19 mouse cellular contexts compared by ENCODE assay signal in the genomic region with DNA sequence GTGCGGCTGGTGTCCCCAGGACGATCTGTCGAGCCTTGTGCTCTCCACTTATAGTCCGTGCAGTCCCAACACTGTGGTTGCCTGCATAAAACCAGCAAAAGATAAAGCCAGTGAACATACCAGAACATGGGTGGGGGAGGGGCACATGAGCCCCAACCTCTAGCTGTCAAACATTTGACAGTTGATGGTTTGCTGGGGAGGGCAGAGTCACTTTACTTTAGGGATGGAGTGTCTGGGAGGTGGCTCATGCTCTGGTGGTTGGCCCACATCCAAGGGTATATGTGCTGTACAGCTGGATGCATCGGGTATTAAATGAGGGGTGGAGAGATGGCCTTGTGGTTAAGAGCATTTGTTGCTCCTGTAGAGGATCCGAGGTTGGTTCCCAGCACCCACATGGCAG. TPM values are rescaled to one million over a fixed set of nuclear protein-coding genes. Genes with fewer than 3 reads are reported as not detected.
A peak's percentile ranks its signal among the peaks of the same experiment; 100 is the strongest.
DNase-seq lines count a peak whose midpoint lies in the region; ATAC-seq and TF ChIP-seq lines count a peak whose summit lies in the region.
"Had no signal": no experiment of that assay in that cellular context is flagged by ENCODE, and none has a peak within 500 bp of the region (broad histone marks: within the 10 kb centered on the region; RNA-seq: fewer than 3 reads in every experiment).

No protein-coding gene starts in this region.

- TF ChIP-seq CTCF in G1E (IDR thresholded peaks at IDR 0.05; ENCODE audit: low read depth, low read length): no peak

- H3K27me3 ChIP-seq in G1E (ENCODE audit: insufficient read depth, low read length): no peaks in the 10 kb centered on the region
- H3K27me3 ChIP-seq in liver, embryonic 16.5 days (ENCODE audit: control insufficient read depth, insufficient read depth, low read depth, low read length): no peaks in the 10 kb centered on the region
- H3K27me3 ChIP-seq: embryonic facial prominence, embryonic 12.5 days; forebrain, embryonic 15.5 days; hindbrain, embryonic 12.5 days had no signal

- ATAC-seq in G1E (ENCODE audit: extremely low read depth, insufficient number of reproducible peaks, low FRiP score, poor library complexity, severe bottlenecking): no peak
- ATAC-seq in common myeloid progenitor, adult 5-6 weeks (replicated peaks; ENCODE audit: low read depth, poor library complexity, severe bottlenecking): peak; percentile 49
- peak; percentile 22; the same call in 1 of the 2 replicates for ATAC-seq in liver, embryonic 16.5 days (ENCODE audit: low read depth)
- ATAC-seq: CD4-positive, CD25-positive, alpha-beta regulatory T cell, adult 4 months; forebrain, embryonic 15.5 days; hindbrain, embryonic 16.5 days had no signal

- no peak overlapping the region for H3K9ac ChIP-seq in liver, embryonic 16.5 days (ENCODE audit: low read depth, low read length)
- H3K9ac ChIP-seq: embryonic facial prominence, embryonic 12.5 days; forebrain, embryonic 15.5 days; hindbrain, embryonic 12.5 days had no signal

- H3K27ac ChIP-seq in liver, embryonic 16.5 days (ENCODE audit: low read length): no peak overlapping the region
- H3K27ac ChIP-seq: embryonic facial prominence, embryonic 12.5 days; forebrain, embryonic 15.5 days; heart, embryonic 10.5 days; hindbrain, embryonic 12.5 days had no signal

- DNase-seq in G1E (ENCODE audit: low spot score): peak; percentile 37
- DNase-seq in urinary bladder, postnatal 14 days (ENCODE audit: low spot score): no peak
- no peak for DNase-seq in cerebellum, postnatal 14 days
- no peak for DNase-seq in adrenal gland, postnatal 10 days
- DNase-seq: adrenal gland, adult 2 months; adrenal gland, postnatal 36 days; cerebellum, adult 2 months; cerebellum, postnatal 10 days; heart, adult 18-20 months; heart, postnatal 10 days; heart, postnatal 4 days had no signal

- H3K9me3 ChIP-seq in G1E (replicated peaks): no peaks in the 10 kb centered on the region
- H3K9me3 ChIP-seq in liver, embryonic 16.5 days (replicated peaks; ENCODE audit: control insufficient read depth, low read length): no peaks in the 10 kb centered on the region
- H3K9me3 ChIP-seq: embryonic facial prominence, embryonic 12.5 days; forebrain, embryonic 15.5 days; heart, embryonic 10.5 days; hindbrain, embryonic 12.5 days had no signal

- peaks cover 55% of the 10 kb centered on the region for H3K36me3 ChIP-seq in G1E (replicated peaks)
- H3K36me3 ChIP-seq in liver, embryonic 16.5 days (ENCODE audit: control insufficient read depth, insufficient read depth): no peaks in the 10 kb centered on the region
- H3K36me3 ChIP-seq: embryonic facial prominence, embryonic 12.5 days; forebrain, embryonic 15.5 days; heart, embryonic 10.5 days; hindbrain, embryonic 12.5 days had no signal

- peaks cover 67% of the 10 kb centered on the region for H3K4me1 ChIP-seq in G1E (ENCODE audit: insufficient read depth, low read depth, low read length)
- peaks cover 5% of the 10 kb centered on the region for H3K4me1 ChIP-seq in liver, embryonic 16.5 days (ENCODE audit: control insufficient read depth, low read depth, low read length)
- H3K4me1 ChIP-seq: embryonic facial prominence, embryonic 12.5 days; forebrain, embryonic 15.5 days; heart, embryonic 10.5 days; hindbrain, embryonic 12.5 days had no signal

- no peak overlapping the region for H3K4me2 ChIP-seq in liver, embryonic 16.5 days (ENCODE audit: low read depth, low read length)
- H3K4me2 ChIP-seq: embryonic facial prominence, embryonic 12.5 days; forebrain, embryonic 15.5 days; hindbrain, embryonic 12.5 days had no signal

- H3K4me3 ChIP-seq in G1E (ENCODE audit: low read depth, low read length): peak overlapping the region; percentile 62; the same call in 1 of the 2 replicates
- H3K4me3 ChIP-seq in liver, embryonic 16.5 days (ENCODE audit: low read depth, low read length): no peak overlapping the region
- H3K4me3 ChIP-seq: embryonic facial prominence, embryonic 12.5 days; forebrain, embryonic 15.5 days; heart, embryonic 10.5 days; hindbrain, embryonic 12.5 days had no signal

- WGBS in liver, embryonic 16.5 days (ENCODE audit: insufficient replicate concordance): 40% methylated on average over 6 of the region's 6 CpGs

RNA-seq across cellular contexts. Expression of a gene that starts 15.9 kb away (rescaled TPM):
- total RNA-seq in G1E (2014; fragmentation: Nextera tagmentation) (46.3 and 49.1 TPM in 2 replicates), G1E (2017) (46.6 and 52.2 TPM in 2 replicates)
- 71.1 and 92.1 TPM in 2 replicates for polyA plus RNA-seq in G1E (2012)
- total RNA-seq in common myeloid progenitor, adult 5-6 weeks (2017): 25.1 and 25.7 TPM in 2 replicates
- polyA plus RNA-seq in liver, embryonic 16.5 days (2015; fragmentation: Nextera tagmentation; extraction: Ambion mirVana): 12.2 and 14.5 TPM in 2 replicates
- 10 to 100 TPM; 18.7 to 19.8 TPM for total RNA-seq in adrenal gland, postnatal 10 days (2021)
